Mouse (Mus musculus): ENCODE measurements at regions not wholly inside any gene's neighbourhood (a gene's known extent, or its start where the extent isn't known, plus 50 kb on each side); places are given as distances from the start of the nearest gene placed in this dataset.

DNA sequence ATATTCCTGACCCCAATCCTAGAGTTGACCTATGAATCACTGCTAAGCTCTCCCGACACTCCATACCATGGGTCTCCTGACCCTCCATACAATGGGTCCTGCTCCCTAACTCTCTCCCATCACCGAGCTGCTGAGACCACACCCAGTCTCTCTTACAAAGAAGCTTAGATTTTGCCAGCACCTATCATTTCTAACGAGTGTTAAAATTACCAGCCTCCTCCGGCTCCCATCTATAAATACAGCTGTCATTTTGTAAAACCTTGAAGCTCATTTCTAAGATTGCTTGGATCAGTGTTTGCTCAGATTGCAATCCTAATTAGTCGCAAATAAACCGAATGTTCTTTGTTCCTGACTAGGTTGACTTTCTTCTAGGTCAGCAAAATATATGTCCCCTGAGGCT lies 2428.4 kb upstream of the 5930422O12Rik start:
- DNase-seq, result no peak
- WGBS, result 81% methylated on average over 6 of the region's 6 CpGs
- Histone ChIP-seq H3K4me3 (replicated peaks; ENCODE audit: extremely low read depth, low read depth, low read length) (no peak overlapping the region), H3K4me1 (ENCODE audit: control insufficient read depth, insufficient read depth, low read length) (no peaks in the 10 kb centered on the region)
- TF ChIP-seq CTCF (IDR thresholded peaks at IDR 0.05; ENCODE audit: insufficient read depth, low read length), result no peak

DNA sequence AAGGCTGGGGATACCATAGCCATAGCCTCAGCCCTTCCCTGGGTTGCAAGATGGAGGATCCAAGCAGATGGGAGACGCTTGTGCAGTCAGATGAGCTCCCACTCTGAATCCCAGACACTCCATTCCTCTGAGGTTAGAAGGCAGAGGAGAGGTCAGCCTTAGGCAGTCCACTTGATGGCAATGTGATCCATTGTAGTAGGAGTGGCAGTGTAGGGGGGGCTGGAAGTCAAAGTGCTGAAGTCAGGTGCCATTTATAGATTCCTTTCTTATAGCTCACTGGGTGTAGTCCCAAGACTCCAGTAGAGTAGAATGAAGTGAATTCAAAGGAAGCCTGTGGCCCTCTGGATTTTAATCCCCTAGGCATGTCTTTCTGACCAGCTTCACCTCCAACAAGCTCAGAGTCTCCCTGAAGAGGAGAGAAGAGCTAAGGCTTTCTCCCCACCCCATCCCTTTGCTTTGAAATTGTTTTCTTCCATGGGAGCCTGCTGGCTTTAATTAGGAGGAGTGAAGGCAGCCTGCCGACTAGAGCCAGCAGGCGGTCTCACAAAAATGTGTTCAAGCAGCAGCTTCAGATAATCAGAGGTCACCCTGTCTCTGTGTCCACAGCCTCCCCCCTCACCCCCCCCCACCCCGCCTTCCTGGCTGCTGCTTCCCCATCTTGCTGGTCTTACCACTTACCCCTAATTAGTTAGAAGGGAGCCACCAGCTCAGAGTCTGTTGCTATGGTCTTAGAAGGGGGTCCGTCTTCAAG lies 2426.4 kb upstream of the 5930422O12Rik start:
- 38% methylated on average over 5 of the region's 5 CpGs for WGBS
- H3K4me1 ChIP-seq (ENCODE audit: control insufficient read depth, insufficient read depth, low read length), result no peaks in the 10 kb centered on the region
- H3K4me3 ChIP-seq (replicated peaks; ENCODE audit: extremely low read depth, low read depth, low read length), result no peak overlapping the region
- no peak for DNase-seq
- TF ChIP-seq POLR2A (IDR thresholded peaks at IDR 0.05; ENCODE audit: borderline replicate concordance, extremely low read depth, low read depth, low read length), result no peak
- no peak for TF ChIP-seq CTCF (IDR thresholded peaks at IDR 0.05; ENCODE audit: insufficient read depth, low read length)

GRCm38 (mm10) chr8:31008309-31008708 lies 2420.2 kb upstream of the 5930422O12Rik start:
- no peak for DNase-seq
- TF ChIP-seq POLR2A (IDR thresholded peaks at IDR 0.05; ENCODE audit: borderline replicate concordance, extremely low read depth, low read depth, low read length) (no peak), CTCF (IDR thresholded peaks at IDR 0.05; ENCODE audit: insufficient read depth, low read length) (no peak)
- 60% methylated on average over 8 of the region's 8 CpGs for WGBS
- Histone ChIP-seq H3K4me1 (ENCODE audit: control insufficient read depth, insufficient read depth, low read length) (no peaks in the 10 kb centered on the region), H3K4me3 (replicated peaks; ENCODE audit: extremely low read depth, low read depth, low read length) (no peak overlapping the region)

GRCm38 (mm10) chr8:31012068-31012467 lies 2416.4 kb upstream of the 5930422O12Rik start:
- Histone ChIP-seq H3K4me1 (ENCODE audit: control insufficient read depth, insufficient read depth, low read length) (no peaks in the 10 kb centered on the region), H3K4me3 (replicated peaks; ENCODE audit: extremely low read depth, low read depth, low read length) (no peak overlapping the region)
- TF ChIP-seq POLR2A (IDR thresholded peaks at IDR 0.05; ENCODE audit: borderline replicate concordance, extremely low read depth, low read depth, low read length), result no peak
- 80% methylated on average over 11 of the region's 11 CpGs for WGBS
- no peak for DNase-seq

- WGBS, result 4% methylated on average over 24 of the region's 24 CpGs
- Histone ChIP-seq H3K4me3 (replicated peaks; ENCODE audit: extremely low read depth, low read depth, low read length) (peak overlapping the region; percentile 49), H3K4me1 (ENCODE audit: control insufficient read depth, insufficient read depth, low read length) (0 out of 2 replicates have a peak, but pooled peaks cover 3% of the 10 kb centered on the region)
- TF ChIP-seq POLR2A (IDR thresholded peaks at IDR 0.05; ENCODE audit: borderline replicate concordance, extremely low read depth, low read depth, low read length) (no peak), CTCF (IDR thresholded peaks at IDR 0.05; ENCODE audit: insufficient read depth, low read length) (peak; percentile 80)
- DNase-seq, result peak; percentile 32
Measured at GRCm38 (mm10) chr8:31031721-31032591, 2396.6 kb upstream of the 5930422O12Rik start.

DNA sequence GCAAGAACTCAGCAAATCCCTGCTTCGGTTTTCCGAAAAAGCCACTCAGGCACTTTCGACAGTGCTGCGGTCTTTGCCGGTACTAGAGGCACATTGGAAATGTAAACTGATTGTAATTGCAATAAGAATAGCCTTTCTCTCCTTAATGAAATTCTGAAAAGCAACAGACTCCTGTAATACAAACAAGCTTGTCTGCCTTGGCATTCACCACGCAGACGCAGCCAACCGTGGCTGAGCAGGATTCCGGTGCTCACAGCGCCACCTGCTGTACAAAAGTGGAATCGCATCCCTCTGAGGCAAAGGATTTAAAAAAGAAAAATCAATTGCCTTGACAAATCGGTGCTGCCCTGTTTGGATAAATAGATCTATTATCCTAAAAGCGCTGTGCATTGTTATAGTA lies 2395.2 kb upstream of the 5930422O12Rik start:
- 0 out of 2 replicates have a peak, but pooled peaks cover 3% of the 10 kb centered on the region for H3K4me1 ChIP-seq (ENCODE audit: control insufficient read depth, insufficient read depth, low read length)
- H3K4me3 ChIP-seq (replicated peaks; ENCODE audit: extremely low read depth, low read depth, low read length), result peak overlapping the region; percentile 71
- 3% methylated on average over 13 of the region's 13 CpGs for WGBS
- DNase-seq, result peak; percentile 80
- TF ChIP-seq CTCF (IDR thresholded peaks at IDR 0.05; ENCODE audit: insufficient read depth, low read length) (peak; percentile 96), POLR2A (IDR thresholded peaks at IDR 0.05; ENCODE audit: borderline replicate concordance, extremely low read depth, low read depth, low read length) (no peak)

DNA sequence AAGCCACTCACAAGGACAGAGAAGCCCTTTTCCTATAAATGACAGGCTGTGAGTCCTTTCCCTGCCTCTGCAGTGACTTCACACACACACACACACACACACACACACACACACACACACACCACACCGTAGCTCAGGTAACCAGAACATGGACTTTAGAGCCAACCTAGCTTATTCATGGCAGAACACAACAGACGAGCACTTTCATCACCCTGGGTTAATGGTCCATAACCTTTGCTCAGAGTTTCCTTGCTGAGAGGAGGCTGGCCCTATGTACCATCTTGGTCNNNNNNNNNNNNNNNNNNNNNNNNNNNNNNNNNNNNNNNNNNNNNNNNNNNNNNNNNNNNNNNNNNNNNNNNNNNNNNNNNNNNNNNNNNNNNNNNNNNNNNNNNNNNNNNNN lies 2391.6 kb upstream of the 5930422O12Rik start:
- Histone ChIP-seq H3K4me1 (ENCODE audit: control insufficient read depth, insufficient read depth, low read length) (0 out of 2 replicates have a peak, but pooled peaks cover 3% of the 10 kb centered on the region), H3K4me3 (replicated peaks; ENCODE audit: extremely low read depth, low read depth, low read length) (no peak overlapping the region)
- DNase-seq, result no peak
- WGBS, result 68% methylated on average over 2 of the region's 2 CpGs
- TF ChIP-seq CTCF (IDR thresholded peaks at IDR 0.05; ENCODE audit: insufficient read depth, low read length), result no peak
- no peak for TF ChIP-seq POLR2A (IDR thresholded peaks at IDR 0.05; ENCODE audit: borderline replicate concordance, extremely low read depth, low read depth, low read length)

Measured in lung, adult 2 months (tissue).